Mouse (Mus musculus): Measurements from ENCODE around the gene Phf11a. TPM values are rescaled to one million over a fixed set of nuclear protein-coding genes. Genes with fewer than 3 reads are reported as not detected.

Gene Phf11a
- polyA plus RNA-seq (2021; fragmentation: Nextera tagmentation) = 0.11 and 0.24 TPM in 2 replicates
- long read RNA-seq, experiment 1 = 0 reads
- long read RNA-seq, experiment 2 = 0 reads

DNA sequence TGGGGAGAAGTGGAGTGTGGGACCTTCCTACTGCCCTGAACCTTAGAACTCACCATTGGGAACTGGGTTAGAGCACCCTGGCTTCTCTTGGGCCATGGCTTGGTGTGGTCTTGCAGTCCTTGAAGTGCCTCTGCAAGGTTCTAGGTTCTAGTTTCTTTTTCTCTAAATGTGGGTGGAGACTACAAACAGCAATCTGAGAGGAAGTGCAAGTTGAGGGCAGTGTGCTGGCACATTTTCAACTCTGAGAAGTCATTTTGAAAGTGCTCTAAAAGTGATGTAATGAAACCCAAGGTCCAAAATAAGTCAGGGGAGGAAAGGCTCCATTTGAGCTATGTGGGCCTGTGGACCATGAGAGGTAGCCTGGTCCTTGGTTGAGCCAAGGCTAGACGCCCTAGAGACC is at the start of gene Phf11a:
TSS of gene Phf11a (minus strand) at position 132 of the 400 bp plus-strand sequence.

DNA sequence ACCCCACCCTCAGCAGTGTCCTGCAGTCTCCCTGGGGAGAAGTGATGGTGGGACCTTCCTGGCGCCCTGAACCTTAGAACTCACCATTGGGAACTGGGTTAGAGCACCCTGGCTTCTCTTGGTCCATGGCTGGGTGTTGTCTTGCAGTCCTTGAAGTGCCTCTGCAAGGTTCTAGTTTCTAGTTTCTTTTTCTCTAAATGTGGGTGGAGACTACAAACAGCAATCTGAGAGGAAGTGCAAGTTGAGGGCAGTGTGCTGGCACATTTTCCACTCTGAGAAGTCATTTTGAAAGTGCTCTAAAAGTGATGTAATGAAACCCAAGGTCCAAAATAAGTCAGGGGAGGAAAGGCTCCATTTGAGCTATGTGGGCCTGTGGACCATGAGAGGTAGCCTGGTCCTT is 43.9 kb upstream of the Phf11a start, which contains the start of gene Phf11b:
TSS of gene Phf11b (minus strand) at position 163 of the 400 bp plus-strand sequence.

DNA sequence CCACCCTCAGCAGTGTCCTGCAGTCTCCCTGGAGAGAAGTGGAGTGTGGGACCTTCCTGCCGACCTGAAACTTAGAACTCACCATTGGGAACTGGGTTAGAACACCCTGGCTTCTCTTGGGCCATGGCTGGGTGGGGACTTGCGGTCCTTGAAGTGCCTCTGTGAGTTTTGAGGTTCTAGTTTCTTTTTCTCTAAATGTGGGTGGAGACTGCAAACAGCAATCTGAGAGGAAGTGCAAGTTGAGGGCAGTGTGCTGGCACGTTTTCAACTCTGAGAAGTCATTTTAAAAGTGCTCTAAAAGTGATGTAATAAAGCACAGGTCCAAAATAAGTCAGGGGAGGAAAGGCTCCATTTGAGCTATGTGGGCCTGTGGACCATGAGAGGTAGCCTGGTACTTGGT is 37.3 kb downstream of the Phf11a start, which contains the start of gene Gm6904:
TSS of gene Gm6904 (minus strand) at position 161 of the 400 bp plus-strand sequence.

Other genes starting within 250 kb of the Phf11a start
- not detected in 2 replicates for gene 1700129C05Rik, start 154.6 kb downstream of the Phf11a start, polyA plus RNA-seq (2021; fragmentation: Nextera tagmentation)
- not detected in 2 replicates for gene Gm5142, start 118.8 kb downstream of the Phf11a start, polyA plus RNA-seq (2021; fragmentation: Nextera tagmentation)
- gene Rcbtb1, start 96.3 kb downstream of the Phf11a start, polyA plus RNA-seq (2021; fragmentation: Nextera tagmentation) = 15.2 and 15.8 TPM in 2 replicates
- not detected in 2 replicates for gene Gm6904, start 37.3 kb downstream of the Phf11a start, polyA plus RNA-seq (2021; fragmentation: Nextera tagmentation)
- 0.50 and 0.72 TPM in 2 replicates for gene Phf11b, start 43.8 kb upstream of the Phf11a start, polyA plus RNA-seq (2021; fragmentation: Nextera tagmentation)
- gene Phf11d, start 67.9 kb upstream of the Phf11a start, polyA plus RNA-seq (2021; fragmentation: Nextera tagmentation) = 0.43 and 1.1 TPM in 2 replicates
- 0.14 and 0.18 TPM in 2 replicates for gene Phf11c, start 97.9 kb upstream of the Phf11a start, polyA plus RNA-seq (2021; fragmentation: Nextera tagmentation)
- 4.8 and 6.5 TPM in 2 replicates for gene Setdb2, start 143.4 kb upstream of the Phf11a start, polyA plus RNA-seq (2021; fragmentation: Nextera tagmentation)
- gene Cab39l, start 143.4 kb upstream of the Phf11a start, polyA plus RNA-seq (2021; fragmentation: Nextera tagmentation) = 23.5 and 76.4 TPM in 2 replicates

Data from layer of hippocampus, adult 6 months (tissue).